Mouse (Mus musculus): ENCODE results near the gene Ift80. TPM values are rescaled to one million over a fixed set of nuclear protein-coding genes. Genes with fewer than 3 reads are reported as not detected.
"Not testable (repeated sequence)": the region's sequence is repeated elsewhere in the genome, so short reads cannot be mapped to it uniquely, and the experiment has no call there.

Ift80 gene
- polyA plus RNA-seq, 1 experiment from 2014 or later: 17.6 TPM

DNA sequence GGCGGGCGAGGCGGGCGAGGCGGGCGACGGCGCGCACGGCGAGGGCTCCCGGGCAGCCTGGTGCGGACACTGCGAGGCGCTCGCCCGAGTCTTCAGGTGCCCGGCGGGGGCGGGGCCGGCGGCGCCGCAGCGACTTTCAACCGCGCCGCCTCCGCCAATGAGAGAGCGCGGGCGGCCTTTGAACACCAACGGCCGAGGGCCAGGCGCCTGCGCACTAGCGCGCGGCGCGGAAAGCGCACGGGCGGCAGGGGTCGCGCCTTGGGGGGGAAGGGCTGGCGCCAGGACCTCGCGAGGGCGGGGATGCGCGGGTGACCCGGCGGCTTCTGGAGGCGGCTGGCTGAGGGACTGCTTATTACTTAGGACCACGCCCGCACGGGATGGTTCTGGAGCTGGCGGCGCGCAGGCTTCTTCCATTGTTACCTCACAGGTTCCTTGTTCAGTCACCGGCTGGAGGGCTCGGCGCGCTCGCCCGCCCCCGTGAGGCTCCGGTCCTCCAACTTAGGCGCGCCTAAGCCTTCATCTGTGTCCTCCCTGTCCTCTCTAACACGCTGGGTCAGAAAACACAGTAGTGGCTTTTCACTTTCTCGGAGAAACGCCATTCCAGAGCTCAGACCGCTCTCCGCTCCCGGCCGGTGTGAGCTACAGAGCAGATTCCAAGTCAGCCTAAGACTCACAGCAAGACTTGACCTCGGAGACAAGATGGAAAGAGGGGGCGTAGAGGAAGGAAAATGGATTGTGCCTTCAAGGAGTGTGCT is 40.5 kb upstream of the Ift80 start, which contains the start of gene Trim59:
Trim59 (minus strand) TSS at position 111 of the 755 bp plus-strand sequence.
- H3K27me3 ChIP-seq (ENCODE audit: insufficient read depth, low read length): no peaks in the 10 kb centered on the region
- peak within 1 kb of the TSS; percentile 96 for H3K27ac ChIP-seq (ENCODE audit: low read depth)
- H3K9me3 ChIP-seq (ENCODE audit: low read depth, low read length): no peaks in the 10 kb centered on the region
- H3K36me3 ChIP-seq (ENCODE audit: insufficient read depth): peaks cover 28% of the 10 kb centered on the region
- peak within 1 kb of the TSS; percentile 88 for H3K4me3 ChIP-seq (ENCODE audit: low read depth, low read length)
- peak; percentile 94 for ATAC-seq (ENCODE audit: insufficient read depth)
- 0 out of 2 replicates have a peak, but pooled peaks cover 4% of the 10 kb centered on the region for H3K4me1 ChIP-seq (ENCODE audit: insufficient read depth)
- no peak for TF ChIP-seq CTCF (IDR thresholded peaks at IDR 0.05; ENCODE audit: low read depth)
- under 1% methylated on average over 64 of the region's 80 CpGs for WGBS
- peak within 1 kb of the TSS; percentile 97 for H3K9ac ChIP-seq
- peak; percentile 98 for DNase-seq
- H3K4me2 ChIP-seq: peak within 1 kb of the TSS; percentile 65

DNA sequence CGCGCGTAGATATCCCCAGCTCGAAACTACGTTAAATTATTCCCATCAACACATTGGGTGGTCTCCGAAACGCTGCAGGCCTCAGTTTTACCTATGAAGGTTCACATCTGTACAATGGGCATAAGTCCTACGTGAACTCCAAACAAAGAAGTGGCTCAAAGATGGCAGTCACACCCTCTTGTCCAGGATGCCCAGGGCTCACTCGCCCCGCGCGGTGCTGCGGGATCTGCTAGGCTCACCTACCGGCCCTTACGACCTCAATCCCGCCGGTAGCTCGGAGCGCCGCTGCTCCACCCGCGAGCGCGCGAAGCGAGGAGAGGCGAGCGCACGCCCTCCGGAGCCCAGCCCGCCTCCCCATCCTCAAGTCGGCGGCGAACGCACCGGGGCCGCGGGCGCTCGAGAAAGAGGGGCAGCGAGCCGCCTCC is 39.8 kb upstream of the Ift80 start:
- Histone ChIP-seq H3K4me1 (ENCODE audit: insufficient read depth) (0 out of 2 replicates have a peak, but pooled peaks cover 4% of the 10 kb centered on the region), H3K36me3 (ENCODE audit: insufficient read depth) (peaks cover 34% of the 10 kb centered on the region), H3K27me3 (ENCODE audit: insufficient read depth, low read length) (no peaks in the 10 kb centered on the region), H3K9me3 (ENCODE audit: low read depth, low read length) (no peaks in the 10 kb centered on the region), H3K9ac (peak overlapping the region; percentile 97), H3K4me2 (peak overlapping the region; percentile 65), H3K4me3 (ENCODE audit: low read depth, low read length) (peak overlapping the region; percentile 88), H3K27ac (ENCODE audit: low read depth) (peak overlapping the region; percentile 96)
- ATAC-seq (ENCODE audit: insufficient read depth): peak; percentile 57
- no peak for TF ChIP-seq CTCF (IDR thresholded peaks at IDR 0.05; ENCODE audit: low read depth)
- peak; percentile 70 for DNase-seq
- WGBS: under 1% methylated on average over 40 of the region's 42 CpGs

DNA sequence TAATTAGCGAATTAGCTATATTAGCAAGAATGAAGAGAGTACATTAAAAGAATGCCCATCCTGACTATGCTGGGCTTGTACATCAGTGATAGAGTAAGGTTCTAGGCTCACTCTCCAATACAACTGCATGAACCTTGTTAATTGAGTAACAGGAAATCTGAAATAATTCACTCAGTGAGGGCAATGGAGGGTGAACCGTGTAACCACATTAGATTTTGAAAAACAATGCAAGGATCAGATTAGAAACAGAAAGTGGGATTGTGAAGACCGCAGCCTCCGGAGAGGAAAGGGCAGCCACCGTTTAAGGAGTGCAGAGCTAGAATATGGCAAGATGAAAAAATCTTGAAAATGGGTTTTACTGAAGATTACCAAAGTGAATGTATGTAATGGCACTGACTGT is 36.9 kb upstream of the Ift80 start:
- H3K4me1 ChIP-seq (ENCODE audit: insufficient read depth): 0 out of 2 replicates have a peak, but pooled peaks cover 4% of the 10 kb centered on the region
- TF ChIP-seq CTCF (IDR thresholded peaks at IDR 0.05; ENCODE audit: low read depth): no peak
- no peak overlapping the region for H3K27ac ChIP-seq (ENCODE audit: low read depth)
- 73% methylated on average over 5 of the region's 5 CpGs for WGBS
- ATAC-seq (ENCODE audit: insufficient read depth) (no peak), DNase-seq (no peak)
- H3K27me3 ChIP-seq (ENCODE audit: insufficient read depth, low read length): no peaks in the 10 kb centered on the region
- H3K4me3 ChIP-seq (ENCODE audit: low read depth, low read length): peak overlapping the region; percentile 31
- peak overlapping the region; percentile 35; the same call in 1 of the 2 replicates for H3K9ac ChIP-seq
- H3K4me2 ChIP-seq: peak overlapping the region; percentile 54
- H3K36me3 ChIP-seq (ENCODE audit: insufficient read depth): peaks cover 52% of the 10 kb centered on the region
- H3K9me3 ChIP-seq (ENCODE audit: low read depth, low read length): no peaks in the 10 kb centered on the region

DNA sequence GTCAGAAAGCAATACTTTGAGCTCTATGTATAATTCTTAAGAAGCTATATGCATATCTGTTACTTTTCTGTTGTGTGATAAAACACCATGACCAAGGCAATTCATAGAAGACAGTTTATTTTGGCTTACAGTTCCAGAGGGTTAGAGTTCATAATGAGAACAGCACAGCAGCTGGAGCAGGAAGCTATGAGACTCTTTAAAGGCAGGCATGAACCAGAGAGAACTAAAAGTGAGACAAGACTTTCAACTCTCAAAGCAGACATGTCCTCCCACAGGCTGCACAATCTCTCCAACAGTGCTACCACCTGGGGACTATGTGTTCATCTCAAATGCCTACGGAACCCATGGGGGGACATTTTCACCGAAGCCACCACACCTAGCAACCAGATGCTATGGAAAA is 35.7 kb upstream of the Ift80 start:
- Histone ChIP-seq H3K27me3 (ENCODE audit: insufficient read depth, low read length) (no peaks in the 10 kb centered on the region), H3K27ac (ENCODE audit: low read depth) (no peak overlapping the region), H3K9me3 (ENCODE audit: low read depth, low read length) (no peaks in the 10 kb centered on the region), H3K4me3 (ENCODE audit: low read depth, low read length) (no peak overlapping the region), H3K36me3 (ENCODE audit: insufficient read depth) (peaks cover 62% of the 10 kb centered on the region), H3K9ac (no peak overlapping the region), H3K4me2 (peak overlapping the region; percentile 54), H3K4me1 (ENCODE audit: insufficient read depth) (no peaks in the 10 kb centered on the region)
- ATAC-seq (ENCODE audit: insufficient read depth) (no peak), DNase-seq (no peak)
- 92% methylated on average over 2 of the region's 2 CpGs for WGBS
- TF ChIP-seq CTCF (IDR thresholded peaks at IDR 0.05; ENCODE audit: low read depth): no peak

GRCm38 (mm10) chr3:69026133-69026783 is 21.9 kb upstream of the Ift80 start:
- no peak for ATAC-seq (ENCODE audit: insufficient read depth)
- no peak for TF ChIP-seq CTCF (IDR thresholded peaks at IDR 0.05; ENCODE audit: low read depth)
- no peaks in the 10 kb centered on the region for H3K27me3 ChIP-seq (ENCODE audit: insufficient read depth, low read length)
- H3K27ac ChIP-seq (ENCODE audit: low read depth): no peak overlapping the region
- DNase-seq: no peak
- H3K9ac ChIP-seq: no peak overlapping the region
- peaks cover 84% of the 10 kb centered on the region for H3K36me3 ChIP-seq (ENCODE audit: insufficient read depth)
- no peak overlapping the region for H3K4me3 ChIP-seq (ENCODE audit: low read depth, low read length)
- no peak overlapping the region for H3K4me2 ChIP-seq
- 91% methylated on average over 1 of the region's 1 CpGs for whole genome bisulfite sequencing
- H3K9me3 ChIP-seq (ENCODE audit: low read depth, low read length): no peaks in the 10 kb centered on the region
- H3K4me1 ChIP-seq (ENCODE audit: insufficient read depth): no peaks in the 10 kb centered on the region

GRCm38 (mm10) chr3:69020764-69021163 is 16.4 kb upstream of the Ift80 start:
- no peaks in the 10 kb centered on the region for H3K9me3 ChIP-seq (ENCODE audit: low read depth, low read length)
- no peak for TF ChIP-seq CTCF (IDR thresholded peaks at IDR 0.05; ENCODE audit: low read depth)
- ATAC-seq (ENCODE audit: insufficient read depth) (no peak), DNase-seq (no peak)
- no peak overlapping the region for H3K9ac ChIP-seq
- H3K4me1 ChIP-seq (ENCODE audit: insufficient read depth): no peaks in the 10 kb centered on the region
- no peaks in the 10 kb centered on the region for H3K27me3 ChIP-seq (ENCODE audit: insufficient read depth, low read length)
- H3K4me2 ChIP-seq: no peak overlapping the region
- H3K4me3 ChIP-seq (ENCODE audit: low read depth, low read length): no peak overlapping the region
- no peak overlapping the region for H3K27ac ChIP-seq (ENCODE audit: low read depth)
- peaks cover 89% of the 10 kb centered on the region for H3K36me3 ChIP-seq (ENCODE audit: insufficient read depth)

DNA sequence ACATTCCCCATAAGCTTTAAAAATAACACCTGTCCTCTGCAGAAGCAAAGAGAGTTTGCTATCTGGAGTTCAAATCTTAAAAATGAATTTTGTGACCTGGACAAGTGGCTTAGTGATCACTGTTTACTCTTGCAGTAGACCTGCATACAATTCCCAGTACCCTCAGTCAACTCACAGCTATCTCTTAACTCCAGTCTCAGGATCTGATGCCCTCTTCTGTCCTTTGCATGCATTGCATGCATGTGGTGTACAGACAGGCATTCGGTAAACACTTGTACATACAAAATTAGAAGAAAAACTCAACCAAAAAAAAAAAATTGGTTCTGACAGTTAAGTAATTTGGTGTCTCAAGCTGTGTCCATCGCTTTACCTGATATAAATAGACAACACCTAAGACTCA is 15.9 kb upstream of the Ift80 start:
- ATAC-seq (ENCODE audit: insufficient read depth): no peak

GRCm38 (mm10) chr3:69018635-69019034 is 14.3 kb upstream of the Ift80 start:
- DNase-seq; ATAC-seq (ENCODE audit: insufficient read depth); H3K9ac ChIP-seq; H3K27me3 ChIP-seq (ENCODE audit: insufficient read depth, low read length); H3K4me2 ChIP-seq; H3K4me3 ChIP-seq (ENCODE audit: low read depth, low read length); H3K9me3 ChIP-seq (ENCODE audit: low read depth, low read length); H3K4me1 ChIP-seq (ENCODE audit: insufficient read depth); H3K27ac ChIP-seq (ENCODE audit: low read depth): not testable (repeated sequence)
- 92% methylated on average over 2 of the region's 2 CpGs for WGBS
- H3K36me3 ChIP-seq (ENCODE audit: insufficient read depth): peaks cover 84% of the 10 kb centered on the region

More for the DNA sequence above, 15.9 kb upstream of the Ift80 start:
- no peaks in the 10 kb centered on the region for H3K4me1 ChIP-seq (ENCODE audit: insufficient read depth)
- H3K27ac ChIP-seq (ENCODE audit: low read depth): no peak overlapping the region
- 92% methylated on average over 2 of the region's 2 CpGs for WGBS
- no peak overlapping the region for H3K9ac ChIP-seq
- peaks cover 85% of the 10 kb centered on the region for H3K36me3 ChIP-seq (ENCODE audit: insufficient read depth)
- no peaks in the 10 kb centered on the region for H3K27me3 ChIP-seq (ENCODE audit: insufficient read depth, low read length)
- DNase-seq: peak; percentile 46
- no peak overlapping the region for H3K4me3 ChIP-seq (ENCODE audit: low read depth, low read length)
- H3K9me3 ChIP-seq (ENCODE audit: low read depth, low read length): no peaks in the 10 kb centered on the region
- TF ChIP-seq CTCF (IDR thresholded peaks at IDR 0.05; ENCODE audit: low read depth): peak; percentile 41
- no peak overlapping the region for H3K4me2 ChIP-seq
